Mouse (Mus musculus) spleen, adult 12 weeks (tissue): ENCODE measurements around the gene Emsy.

ENCODE experiments used
- DNase-seq: peaks from one replicate; pipeline ENCODE4 v3.0.0; 2022; ENCODE audit warnings: low spot score

Emsy gene

GRCm38 (mm10) chr7:98575651-98576239 lies 80.8 kb downstream of the Emsy start:
- DNase-seq, result no peak

DNA sequence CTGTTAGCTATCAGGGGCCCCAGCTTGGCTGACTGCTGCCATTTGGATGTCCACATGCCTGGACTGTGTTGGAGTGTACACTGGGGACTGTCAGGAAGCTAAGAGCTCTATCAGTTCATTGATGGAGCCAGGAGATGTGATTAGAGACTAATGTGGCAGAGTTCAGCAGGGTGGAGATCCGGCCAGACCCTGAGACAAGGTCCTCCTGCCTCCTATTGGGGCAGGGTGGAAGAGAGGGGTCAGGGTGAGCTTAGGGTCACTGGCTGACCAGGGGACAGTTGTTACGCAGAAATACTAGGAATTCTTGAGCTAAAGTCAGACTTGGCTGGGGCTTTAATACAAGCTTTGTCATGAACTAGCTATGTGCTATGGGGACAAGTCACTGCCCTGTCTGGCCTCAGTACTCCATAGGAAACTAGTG lies 81.8 kb downstream of the Emsy start:
- DNase-seq, result no peak

- no peak for DNase-seq
Observed at GRCm38 (mm10) chr7:98574271-98574670, 82.3 kb downstream of the Emsy start.

DNA sequence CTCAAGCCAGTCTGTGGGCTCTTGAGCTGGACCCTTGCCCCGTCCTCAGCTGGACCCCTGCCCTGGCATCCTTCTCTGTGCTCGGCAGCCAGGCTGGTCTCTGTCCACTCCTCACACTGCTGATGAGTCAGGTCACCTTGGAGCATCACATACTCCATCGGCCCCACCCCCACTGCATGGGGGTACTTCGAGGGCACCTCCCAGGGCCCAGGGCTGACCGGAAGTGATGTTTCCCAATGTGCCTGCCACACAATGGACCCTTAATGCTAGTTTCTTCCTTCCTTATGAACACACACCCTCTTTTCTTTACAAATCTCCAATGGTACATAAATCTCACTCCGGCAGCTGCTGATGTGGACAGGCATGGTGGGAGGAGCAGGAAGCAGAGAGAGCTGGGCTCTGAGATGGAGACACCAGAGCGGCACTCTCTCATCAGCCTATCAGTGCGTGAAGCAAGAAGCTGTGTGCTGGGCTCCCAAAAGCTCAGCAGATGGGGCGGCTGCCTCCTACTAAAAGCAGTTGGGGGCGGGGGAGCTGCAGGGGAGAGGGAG lies 83.3 kb downstream of the Emsy start:
- DNase-seq, result no peak

DNA sequence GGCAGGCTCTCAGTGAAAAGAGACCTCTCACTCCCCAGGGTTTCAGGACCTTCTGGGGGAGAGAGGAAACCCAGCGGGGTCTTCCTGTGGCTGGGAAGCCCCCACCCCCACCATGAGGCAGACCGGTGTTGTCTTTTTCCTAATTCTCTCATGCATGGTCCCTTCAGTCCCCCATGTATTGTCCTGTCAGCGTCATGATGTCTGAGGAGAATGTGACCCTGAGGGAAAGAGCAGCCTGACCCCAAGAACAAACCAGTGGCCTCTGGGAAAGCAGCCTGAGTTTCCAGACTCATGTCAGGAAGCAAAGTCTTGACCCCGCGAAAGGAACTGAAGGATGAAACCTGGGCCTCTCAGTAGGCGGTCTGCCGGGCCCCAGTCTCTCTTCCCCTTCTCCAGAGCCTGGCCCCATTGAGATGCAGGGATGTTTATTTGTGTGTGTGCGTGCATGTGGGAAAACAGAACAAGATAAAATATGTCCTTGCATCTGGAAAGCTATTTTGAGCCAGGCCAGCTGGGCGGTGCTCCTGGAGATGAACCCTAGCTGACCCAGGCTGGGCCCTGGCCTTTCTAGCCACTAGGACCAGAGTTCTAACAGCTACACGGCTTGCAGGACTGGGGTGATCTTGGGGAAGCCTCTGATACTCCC lies 84.2 kb downstream of the Emsy start:
- no peak for DNase-seq

GRCm38 (mm10) chr7:98570824-98571505 lies 85.6 kb downstream of the Emsy start:
- DNase-seq, result no peak

DNA sequence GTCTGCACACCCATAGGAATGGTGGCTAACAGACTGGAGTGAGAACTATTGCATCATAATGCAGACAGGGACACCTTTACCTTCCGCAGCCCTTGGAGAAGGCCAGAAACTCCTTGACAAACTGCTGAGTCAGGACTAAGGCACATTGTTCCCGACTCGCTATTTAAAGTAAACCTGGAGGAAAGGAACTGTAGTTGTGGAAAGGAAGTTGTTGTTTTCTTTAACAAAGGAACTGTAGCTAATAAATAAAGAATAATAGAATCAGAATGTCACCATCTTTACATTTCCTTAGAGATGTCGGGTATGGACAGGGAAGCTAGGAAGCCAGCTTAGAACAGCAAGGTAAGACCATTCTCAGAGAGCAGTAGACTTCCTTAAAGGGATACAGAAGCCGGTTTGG lies 89.5 kb downstream of the Emsy start:
- no peak for DNase-seq

DNA sequence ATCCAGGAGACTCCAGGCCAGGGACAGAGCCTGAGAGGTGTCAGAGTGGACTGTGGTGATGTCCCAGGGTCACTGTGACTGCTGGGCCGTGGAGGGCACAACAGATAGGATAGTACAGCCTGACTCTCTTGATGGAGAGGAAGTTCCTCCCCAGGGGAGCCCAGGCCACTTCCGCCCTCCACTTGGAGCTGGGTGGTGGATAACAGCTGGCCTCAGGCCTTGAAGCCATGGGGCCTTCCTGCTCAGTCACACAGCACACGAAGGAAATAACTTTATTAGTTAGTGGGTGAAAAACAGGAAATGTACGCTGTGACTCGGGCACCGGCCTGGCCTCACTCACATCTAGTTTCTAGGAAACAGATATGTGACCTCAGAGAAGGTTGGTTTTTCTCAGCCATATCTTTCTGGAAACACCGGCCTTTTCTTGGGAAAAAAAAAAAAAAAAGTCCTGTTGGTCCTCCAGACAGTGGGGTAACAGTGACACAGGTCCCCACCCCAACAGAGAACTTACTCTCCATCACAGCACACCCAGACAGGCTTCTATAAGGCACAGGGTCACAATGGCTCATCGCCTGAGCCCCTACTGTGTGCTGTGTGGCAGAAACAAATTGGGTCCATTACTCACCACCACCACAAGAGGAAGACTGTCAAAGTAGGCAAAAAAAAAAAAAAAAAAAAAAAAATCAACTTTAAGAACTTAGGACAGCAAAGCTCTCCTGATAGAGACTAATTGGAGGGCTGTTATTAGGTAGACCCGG lies 91.8 kb downstream of the Emsy start:
- DNase-seq, result no peak

DNA sequence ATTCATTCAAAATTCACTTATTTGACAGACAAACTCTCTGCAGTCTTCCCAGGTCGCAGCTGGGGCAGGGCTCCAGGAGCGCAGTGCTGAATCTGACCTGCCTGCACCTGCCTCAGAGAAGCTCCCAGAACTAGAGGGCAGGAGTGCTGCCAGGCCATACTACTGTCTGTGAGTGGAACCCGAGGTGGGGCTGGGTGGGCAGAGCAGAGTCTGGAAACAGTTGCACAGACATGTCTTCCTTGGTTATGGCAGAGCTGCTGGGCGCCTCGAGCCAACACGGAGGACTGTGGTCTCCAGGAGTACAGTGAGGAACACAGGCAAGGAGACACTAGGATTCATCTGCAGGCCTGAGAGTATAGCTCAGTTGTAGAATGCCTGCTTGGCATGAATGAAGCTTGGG lies 92.6 kb downstream of the Emsy start:
- no peak for DNase-seq

DNA sequence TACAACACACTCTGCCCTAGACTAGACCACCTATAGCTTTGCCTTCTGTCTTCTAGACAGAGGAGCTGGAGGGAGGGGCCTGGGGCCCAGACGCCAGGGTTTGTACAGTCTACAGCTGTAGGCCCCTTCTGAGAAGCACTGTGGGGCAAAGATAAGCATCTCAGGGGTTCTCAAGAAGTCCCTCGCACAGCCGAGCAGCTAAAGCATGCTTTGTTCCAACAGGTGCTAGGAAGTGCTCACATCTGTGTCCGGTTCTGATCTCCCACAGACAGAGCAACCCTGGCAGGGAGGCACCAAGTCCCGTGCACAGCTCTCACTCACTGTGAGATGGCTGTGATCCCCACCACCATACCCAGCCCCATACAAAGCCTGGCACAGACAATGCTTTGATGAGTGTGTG lies 93.6 kb downstream of the Emsy start:
- no peak for DNase-seq

GRCm38 (mm10) chr7:98562186-98562585 lies 94.4 kb downstream of the Emsy start:
- no peak for DNase-seq

DNA sequence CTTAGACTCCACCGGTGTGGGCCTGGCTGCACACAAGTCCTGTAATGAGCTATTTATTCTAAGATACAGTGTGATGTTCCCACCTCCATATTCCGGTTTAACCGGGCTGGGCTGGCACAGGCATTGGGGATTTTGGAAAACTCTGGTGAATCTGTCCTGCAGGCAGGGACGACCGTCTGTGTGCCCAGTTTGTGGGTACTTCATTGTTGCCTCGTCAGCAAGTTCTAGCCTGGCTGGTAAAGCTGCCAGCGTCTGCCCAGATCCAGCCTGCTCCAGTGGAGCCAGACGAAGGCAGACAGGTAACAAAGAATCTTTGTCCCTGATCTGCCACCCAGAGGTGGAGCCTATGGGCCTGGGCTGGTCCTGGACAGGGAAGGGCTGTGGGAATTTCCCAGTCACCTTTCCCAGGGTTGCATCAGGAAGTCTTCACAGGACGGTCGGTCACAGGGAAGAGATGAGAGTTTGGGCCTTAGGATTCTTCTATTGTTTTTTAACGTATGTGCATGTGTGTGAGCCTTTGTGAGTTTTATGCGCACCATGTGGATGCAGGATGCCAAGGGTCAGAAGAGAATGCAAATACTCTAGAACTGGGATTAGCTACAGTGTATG lies 94.9 kb downstream of the Emsy start:
- DNase-seq, result no peak

DNA sequence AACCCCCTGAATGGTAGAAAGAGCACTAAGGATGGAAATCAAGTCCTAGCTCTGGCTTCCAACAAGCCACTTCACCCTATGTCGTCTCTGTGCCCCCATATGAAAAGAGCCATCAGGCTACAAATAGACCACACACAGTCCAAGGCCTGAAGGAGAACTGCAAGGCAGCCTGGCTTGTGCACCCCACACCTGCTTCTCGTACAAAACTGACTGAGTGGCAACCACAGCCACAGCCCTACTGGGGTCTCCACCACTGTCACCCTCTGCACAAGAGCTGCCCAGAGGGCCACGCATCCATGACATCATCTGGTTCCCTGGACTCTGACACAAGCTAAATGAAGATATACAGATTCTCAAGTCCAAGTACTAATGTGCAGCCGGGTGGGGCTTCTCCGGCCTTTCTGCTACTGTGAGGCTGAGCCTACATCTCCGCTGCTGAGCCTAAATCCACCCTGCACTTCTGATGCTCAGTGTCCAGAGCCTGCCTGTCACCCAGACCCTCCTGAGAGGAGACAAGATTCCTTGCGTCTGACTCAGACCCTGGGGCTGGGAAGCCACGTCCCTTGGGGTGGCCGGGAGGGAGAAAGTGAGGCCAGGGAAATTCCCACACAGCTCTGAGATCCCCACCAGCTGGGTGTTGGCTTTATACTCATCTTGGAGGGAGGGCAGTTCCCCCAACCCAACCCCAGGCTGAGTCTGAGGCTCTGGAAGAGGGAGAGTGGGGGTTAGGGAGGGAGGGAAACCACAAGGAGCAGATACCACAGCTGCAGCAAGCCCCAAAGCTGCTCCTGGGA lies 98.3 kb downstream of the Emsy start:
- no peak for DNase-seq

DNA sequence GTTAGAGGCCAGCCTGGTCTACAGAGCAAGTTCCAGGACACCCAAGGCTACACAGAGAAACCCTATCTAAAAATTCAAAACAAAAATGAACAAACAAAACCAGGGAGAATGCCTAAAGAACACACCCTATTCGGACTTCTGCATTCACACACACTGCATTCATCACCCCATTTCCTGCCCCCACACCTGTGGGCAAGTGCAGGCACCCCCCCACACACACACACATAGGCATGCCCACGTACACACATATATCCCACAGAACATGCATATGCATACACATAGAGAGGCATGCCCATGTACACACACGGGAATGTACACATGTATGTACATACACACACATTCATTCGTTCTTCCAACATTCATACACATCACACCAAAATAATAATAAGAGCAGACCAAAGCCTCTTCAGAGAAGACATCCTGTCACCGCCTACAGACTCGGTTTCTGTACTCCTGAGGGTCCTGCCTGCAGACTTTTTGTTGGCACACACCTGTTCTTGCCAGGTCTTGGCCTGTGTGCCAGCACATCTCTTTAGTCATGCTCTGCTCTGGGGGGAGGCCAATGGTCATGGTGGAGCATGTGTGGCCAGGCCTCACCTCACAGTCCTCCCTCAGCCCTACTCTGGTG lies 99.7 kb downstream of the Emsy start:
- DNase-seq, result no peak

DNA sequence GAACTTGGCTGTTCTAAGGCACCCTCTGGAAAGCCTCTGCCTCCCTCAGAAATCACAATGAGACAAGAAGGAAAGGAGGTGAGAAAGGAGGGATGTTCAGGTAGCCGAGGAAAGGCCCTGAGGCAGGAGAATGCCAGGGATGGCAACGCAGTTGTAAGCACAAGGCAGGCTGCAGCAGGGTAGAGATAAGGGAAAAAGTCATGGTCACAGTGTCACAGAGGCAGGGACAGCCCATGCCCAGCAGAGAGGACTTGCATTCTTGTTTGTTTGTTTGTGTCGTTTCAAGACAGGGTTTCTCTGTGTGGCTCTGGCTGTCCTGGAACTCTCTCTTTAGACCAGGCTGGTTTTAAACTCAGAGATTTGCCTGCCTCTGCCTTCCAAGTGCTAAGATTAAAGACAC lies 105.5 kb downstream of the Emsy start:
- no peak for DNase-seq

GRCm38 (mm10) chr7:98550596-98550995 lies 106.0 kb downstream of the Emsy start:
- DNase-seq, result no peak

DNA sequence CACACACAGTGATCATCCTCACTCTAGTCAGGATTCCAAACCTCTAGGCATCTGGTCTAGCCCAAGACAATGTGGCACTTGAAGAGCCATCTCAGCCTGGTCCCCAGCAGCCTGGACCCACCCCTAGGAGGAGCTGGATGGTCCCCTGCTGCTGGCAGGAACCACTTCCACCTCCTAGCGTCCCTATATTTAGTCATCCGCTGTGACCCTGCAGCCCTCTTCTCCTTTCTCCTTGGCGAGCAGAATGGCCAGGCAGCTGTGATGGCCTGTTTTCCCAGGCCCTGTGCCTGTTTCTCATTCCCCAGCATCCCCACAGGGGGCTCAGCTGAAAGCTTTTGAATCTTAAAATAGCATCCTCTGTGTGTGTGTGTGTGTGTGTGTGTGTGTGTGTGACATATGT lies 107.7 kb downstream of the Emsy start:
- no peak for DNase-seq

- no peak for DNase-seq
Observed at GRCm38 (mm10) chr7:98544556-98544955, 112.0 kb downstream of the Emsy start.

DNA sequence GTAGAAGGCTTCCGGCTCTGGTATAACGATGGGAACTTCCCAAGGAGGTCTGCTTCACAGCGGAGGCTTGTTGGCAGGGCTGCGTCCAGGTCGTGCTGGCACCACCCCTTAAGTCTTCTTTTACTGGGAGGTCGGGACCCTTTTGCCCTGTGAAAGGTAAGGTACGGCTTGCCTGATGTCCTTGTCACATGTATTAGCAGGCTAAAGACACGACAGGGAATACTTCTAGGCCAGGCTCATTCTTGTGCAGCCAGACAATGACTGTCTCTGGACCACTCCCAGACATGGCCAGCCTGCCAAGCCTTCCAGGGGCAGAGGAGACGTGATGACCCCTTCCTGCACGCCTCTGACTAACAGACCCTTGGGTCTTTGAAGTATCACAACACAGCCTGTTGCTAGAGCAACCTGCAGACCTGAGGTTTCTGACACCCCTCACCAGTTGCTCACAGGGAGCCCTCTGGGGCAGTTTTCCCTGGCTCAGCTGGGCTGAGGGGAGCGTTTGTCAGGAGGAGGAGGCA lies 112.7 kb downstream of the Emsy start:
- DNase-seq, result no peak

DNA sequence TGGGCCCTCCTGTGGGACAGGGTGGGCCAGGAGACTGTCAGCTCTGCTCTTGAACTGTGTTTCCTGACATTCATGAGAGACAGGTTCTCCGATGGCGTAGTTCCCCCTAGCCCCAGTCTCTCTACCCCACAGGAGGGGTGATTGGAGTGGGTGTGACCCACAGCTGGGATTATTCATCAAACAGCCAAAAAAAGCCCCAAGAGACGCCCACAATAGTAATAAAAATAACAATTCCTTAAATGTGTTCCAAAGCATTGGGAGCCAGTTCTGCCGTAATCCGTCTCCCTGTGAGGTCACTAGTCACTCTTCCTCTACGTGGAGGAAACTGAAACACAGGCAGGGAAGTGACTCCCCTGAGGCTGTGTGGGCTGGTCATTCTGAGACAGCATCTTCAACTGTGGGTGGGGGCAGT lies 113.8 kb downstream of the Emsy start:
- no peak for DNase-seq

GRCm38 (mm10) chr7:98542267-98542666 lies 114.3 kb downstream of the Emsy start:
- DNase-seq, result no peak
